Mouse (Mus musculus) heart, adult 2 months (tissue): ENCODE measurements around the gene A630001G21Rik. TPM values are rescaled to one million over a fixed set of nuclear protein-coding genes. Genes with fewer than 3 reads are reported as not detected.
A peak's percentile ranks its signal among the peaks of the same experiment; 100 is the strongest.

Experiments
- DNase-seq, 2 experiments: peaks; one replicate each; pipeline ENCODE4 v3.0.0; 2021
- H3K27ac ChIP-seq: fragments of 200-600 bp; 2 replicates; pipeline ENCODE4 v1.8.1; 2022
- H3K27me3 ChIP-seq: fragments of 200-500 bp; 2 replicates; pipeline ENCODE4 v1.6.1; 2012; ENCODE audit warnings: mild to moderate bottlenecking, low read length, inconsistent platforms, mixed read lengths; ENCODE audit not compliant: control insufficient read depth, insufficient read depth
- H3K36me3 ChIP-seq: fragments of 200-500 bp; 2 replicates; pipeline ENCODE4 v1.6.1; 2012; ENCODE audit warnings: low read length, inconsistent platforms; ENCODE audit not compliant: control insufficient read depth, insufficient read depth
- H3K4me1 ChIP-seq: fragments of 200-500 bp; 2 replicates; pipeline ENCODE4 v1.6.1; 2011; ENCODE audit warnings: low read length; ENCODE audit not compliant: control insufficient read depth, insufficient read depth
- H3K4me3 ChIP-seq: fragments of 200-600 bp; 2 replicates; pipeline ENCODE4 v1.8.1; 2022
- H3K79me2 ChIP-seq: fragments of 200-500 bp; replicated peaks from 2 replicates; pipeline ENCODE4 v1.6.1; 2012; ENCODE audit warnings: mild to moderate bottlenecking, inconsistent platforms, low read length, moderate library complexity, mixed read lengths; ENCODE audit not compliant: control insufficient read depth, insufficient read depth
- H3K9ac ChIP-seq: fragments of 200-500 bp; 2 replicates; pipeline ENCODE4 v1.6.1; 2012; ENCODE audit warnings: low read depth, mild to moderate bottlenecking, control low read depth, inconsistent platforms, low read length, mixed read lengths
- CTCF ChIP-seq: fragments of 200-600 bp; IDR thresholded peaks from 2 replicates; pipeline ENCODE4 v1.8.1; 2022; ENCODE audit warnings: antibody characterized with exemption, mild to moderate bottlenecking, moderate library complexity
- EP300 ChIP-seq: fragments of 200-500 bp; IDR thresholded peaks from 2 replicates; pipeline ENCODE4 v1.6.1; 2011; ENCODE audit warnings: low read depth, low read length, control low read depth; ENCODE audit not compliant: insufficient read depth
- POLR2A ChIP-seq: fragments of 200-500 bp; IDR thresholded peaks from 2 replicates; pipeline ENCODE4 v1.6.1; 2011; ENCODE audit warnings: mild to moderate bottlenecking, low read depth, low read length, control low read depth; ENCODE audit not compliant: insufficient read depth
- WGBS: fragments of 180-500 bp; shearing (Covaris S2); methylation state at CpG from one replicate; pipeline ENCODE4 v1.1.7; 2018; 5-methylcytosine and 5-hydroxymethylcytosine counted together
- intact Hi-C: fragments of 180-260 bp; cut with DNase I; formaldehyde crosslinking; loops from one replicate; pipeline ENCODE4 v1.15.1; 2025
- polyA plus RNA-seq: library from polyadenylated mRNA; depleted of rRNA; stranded (reverse); fragments of >200 nt; gene quantifications from 2 replicates; pipeline ENCODE4 v1.2.3, GENCODE M21; 2012
- total RNA-seq, 2 experiments: library from RNA; stranded (reverse); gene quantifications; 2 replicates each; pipeline ENCODE4 v1.2.3; 2021

The A630001G21Rik gene
- total and polyA plus RNA-seq, 3 experiments: 0.20 to 1.3 (median 0.37) TPM

DNA sequence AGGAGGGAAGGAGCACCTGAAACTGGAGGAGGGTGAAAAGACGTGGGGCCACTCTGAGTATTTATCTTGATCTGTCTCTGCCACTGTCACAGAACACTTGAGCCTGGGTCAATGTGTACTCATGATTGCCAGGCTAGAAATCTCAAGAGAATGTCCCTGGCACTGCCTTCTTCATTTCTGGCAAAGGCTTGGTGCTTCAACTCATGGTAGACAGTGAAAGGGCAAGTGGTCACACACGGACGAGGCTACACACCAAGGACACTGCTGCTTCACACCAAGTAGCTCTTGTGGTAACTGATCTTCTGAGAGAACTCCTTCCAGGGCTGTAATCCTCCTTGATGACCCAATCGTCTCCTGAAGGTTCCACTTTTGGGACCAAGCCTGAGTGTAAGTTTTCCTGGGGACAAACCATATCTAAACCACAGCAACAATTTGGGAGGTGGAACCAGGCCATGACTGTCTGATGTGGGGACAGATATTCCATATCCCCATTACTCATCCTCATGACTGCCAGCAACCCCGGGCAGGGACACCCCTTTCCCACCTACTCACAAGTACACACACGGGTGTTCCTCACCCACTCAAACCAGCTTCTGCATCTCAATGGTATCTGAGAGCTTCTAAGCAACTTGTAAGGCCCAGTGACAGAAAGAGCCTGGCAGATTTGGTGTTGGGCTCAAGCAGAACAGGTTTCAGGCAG is 20.8 kb downstream of the A630001G21Rik start:
- Histone ChIP-seq H3K9ac (no peak overlapping the region), H3K36me3 (no peaks in the 10 kb centered on the region), H3K27ac (peak overlapping the region; percentile 70), H3K27me3 (no peaks in the 10 kb centered on the region), H3K4me3 (no peak overlapping the region), H3K4me1 (no peaks in the 10 kb centered on the region), H3K79me2 (no peaks in the 10 kb centered on the region)
- intact Hi-C loops: no loop called here
- no peak for DNase-seq
- TF ChIP-seq CTCF: no peak
- no peak for TF ChIP-seq EP300
- TF ChIP-seq POLR2A: no peak
- WGBS: 59% methylated on average over 6 of the region's 6 CpGs

DNA sequence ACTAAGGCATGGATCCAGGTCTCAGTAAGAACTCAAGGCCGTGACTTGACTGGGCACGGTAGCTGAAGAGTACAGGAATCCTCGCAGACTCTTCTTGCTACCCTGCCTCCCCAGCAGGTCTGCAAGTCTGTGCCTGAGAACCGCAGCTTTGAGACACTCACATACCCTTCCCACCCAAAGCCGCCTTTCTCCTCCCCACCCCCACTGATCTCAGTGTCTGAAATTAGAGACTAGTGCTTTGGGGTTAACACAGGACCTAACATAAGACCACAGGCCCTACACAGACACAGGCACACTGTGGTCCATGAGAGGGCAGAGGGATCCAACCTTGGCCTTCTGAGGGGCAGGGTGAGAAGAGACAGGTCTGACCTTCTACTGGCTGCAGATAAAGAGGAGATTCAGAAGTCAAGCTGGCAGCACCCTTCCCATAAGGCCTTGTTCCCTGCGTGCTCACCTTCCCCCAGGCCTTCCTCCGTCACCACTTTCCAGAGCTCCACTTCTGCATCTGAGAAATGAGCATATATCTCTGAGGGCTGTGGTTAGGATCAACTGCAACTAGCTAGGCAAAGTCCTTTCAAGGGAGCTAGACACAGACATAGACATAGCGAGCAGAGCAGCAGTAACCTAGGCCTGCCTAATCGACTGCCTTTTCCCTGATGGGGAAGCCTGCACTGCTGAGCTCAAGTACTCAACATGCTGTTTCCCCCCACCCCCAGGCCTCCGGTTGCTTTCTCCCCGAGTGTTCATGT is 26.3 kb downstream of the A630001G21Rik start:
- no peak for TF ChIP-seq CTCF
- no peak for TF ChIP-seq POLR2A
- Histone ChIP-seq H3K36me3 (no peaks in the 10 kb centered on the region), H3K4me1 (peaks cover 5% of the 10 kb centered on the region), H3K79me2 (no peaks in the 10 kb centered on the region), H3K27me3 (no peaks in the 10 kb centered on the region), H3K4me3 (no peak overlapping the region), H3K27ac (no peak overlapping the region), H3K9ac (no peak overlapping the region)
- DNase-seq: no peak
- WGBS: 70% methylated on average over 11 of the region's 11 CpGs
- intact Hi-C loops: no loop called here

DNA sequence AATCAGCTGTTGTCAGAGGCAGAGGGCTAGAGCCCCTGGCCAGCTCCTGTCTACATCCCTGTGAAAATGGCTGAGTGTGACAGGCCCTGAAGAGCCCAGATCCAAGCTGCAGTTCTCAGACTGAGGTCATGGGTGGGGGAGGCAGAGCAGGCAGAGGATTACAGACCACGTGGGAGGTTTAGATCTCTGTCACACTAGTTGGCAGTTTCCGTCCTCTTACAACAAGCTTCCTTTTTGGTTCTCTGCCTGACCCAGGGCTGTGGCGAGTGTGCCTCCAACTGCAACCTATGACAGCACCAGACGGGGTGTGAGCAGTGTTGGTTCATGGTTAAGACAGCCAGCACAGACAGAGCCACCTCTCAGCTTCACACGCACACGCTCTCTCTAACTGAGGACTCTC is 26.9 kb downstream of the A630001G21Rik start:
- Histone ChIP-seq H3K4me1 (peaks cover 5% of the 10 kb centered on the region), H3K9ac (no peak overlapping the region), H3K36me3 (no peaks in the 10 kb centered on the region), H3K27me3 (no peaks in the 10 kb centered on the region), H3K79me2 (no peaks in the 10 kb centered on the region), H3K4me3 (no peak overlapping the region), H3K27ac (no peak overlapping the region)
- intact Hi-C loops: no loop called here
- WGBS: 18% methylated on average over 6 of the region's 6 CpGs
- TF ChIP-seq EP300 (0 out of 2 replicates have a peak, but pooled peaks have one; percentile 51), POLR2A (peak; percentile 42; the same call in 1 of the 2 replicates), CTCF (no peak)
- DNase-seq: peak in 1 of 2 experiments; percentile 63

DNA sequence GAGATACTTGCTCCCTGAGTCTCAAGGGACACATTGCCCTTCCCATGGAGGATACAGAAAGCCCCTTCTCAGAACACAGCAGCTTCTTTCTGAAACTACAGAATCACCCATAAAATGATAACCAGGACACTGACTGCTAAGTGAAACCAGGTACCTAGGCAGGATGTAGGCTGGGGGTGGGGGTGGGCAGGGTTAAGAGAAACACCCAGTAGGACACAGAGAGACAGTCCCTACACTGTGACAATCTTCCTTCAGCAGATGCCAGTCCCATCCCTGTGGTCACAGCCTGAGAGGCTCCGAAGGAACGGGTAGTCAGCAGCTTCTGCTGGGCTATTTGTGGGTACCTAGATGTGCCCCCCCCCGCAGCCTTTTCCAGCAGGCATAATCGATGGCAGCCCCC is 27.8 kb downstream of the A630001G21Rik start:
- DNase-seq: no peak
- Histone ChIP-seq H3K9ac (no peak overlapping the region), H3K36me3 (no peaks in the 10 kb centered on the region), H3K4me1 (peaks cover 5% of the 10 kb centered on the region), H3K27me3 (no peaks in the 10 kb centered on the region), H3K79me2 (no peaks in the 10 kb centered on the region), H3K27ac (no peak overlapping the region), H3K4me3 (no peak overlapping the region)
- WGBS: 76% methylated on average over 4 of the region's 4 CpGs
- intact Hi-C loops: no loop called here
- TF ChIP-seq EP300 (no peak), POLR2A (no peak), CTCF (no peak)

DNA sequence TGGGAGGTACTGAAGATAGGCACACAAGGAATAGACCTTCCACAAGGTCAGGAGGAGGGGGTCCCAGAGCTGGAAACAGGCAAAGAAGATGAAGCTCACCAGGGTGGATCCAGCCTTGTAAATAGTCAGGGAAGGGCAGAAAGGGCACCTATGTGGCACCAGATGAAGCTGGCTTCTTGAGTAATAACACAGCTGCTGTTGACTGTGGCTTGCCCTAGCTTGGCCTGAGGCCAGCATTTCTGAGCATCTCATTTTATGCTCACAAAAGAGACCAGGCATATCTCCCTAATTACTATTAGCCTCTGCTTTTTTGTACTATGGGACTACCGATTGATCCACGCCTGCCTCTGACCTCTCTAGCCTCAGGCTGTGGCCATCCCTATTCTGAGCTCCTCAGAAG is 28.6 kb downstream of the A630001G21Rik start:
- H3K27me3 ChIP-seq: no peaks in the 10 kb centered on the region
- intact Hi-C loops: no loop called here
- no peaks in the 10 kb centered on the region for H3K36me3 ChIP-seq
- no peak overlapping the region for H3K27ac ChIP-seq
- TF ChIP-seq EP300: no peak
- TF ChIP-seq POLR2A: no peak
- H3K79me2 ChIP-seq: no peaks in the 10 kb centered on the region
- H3K4me3 ChIP-seq: no peak overlapping the region
- DNase-seq: no peak
- 89% methylated on average over 2 of the region's 2 CpGs for WGBS
- peaks cover 5% of the 10 kb centered on the region for H3K4me1 ChIP-seq
- H3K9ac ChIP-seq: no peak overlapping the region

DNA sequence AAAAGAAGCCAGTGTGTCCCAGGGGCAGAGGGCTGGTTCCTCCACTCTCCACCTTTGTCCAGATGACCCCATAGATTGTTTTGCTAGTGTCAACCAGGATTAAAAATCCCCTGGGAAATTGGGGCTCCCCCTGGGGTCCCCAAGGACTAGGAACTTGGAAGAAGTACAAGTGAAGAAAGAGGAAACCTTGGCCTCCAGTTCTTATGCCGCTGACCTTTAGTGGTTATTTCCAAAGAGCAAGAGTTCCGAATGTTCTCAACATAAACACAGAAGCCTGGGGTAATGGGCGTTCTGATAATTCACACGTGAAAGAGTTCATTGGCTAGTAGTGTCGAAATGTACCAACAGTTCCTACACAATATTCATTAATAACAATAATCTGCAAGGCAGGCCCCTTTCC is 31.9 kb downstream of the A630001G21Rik start:
- intact Hi-C loops: no loop called here
- Histone ChIP-seq H3K4me1 (peaks cover 2% of the 10 kb centered on the region), H3K4me3 (no peak overlapping the region), H3K79me2 (no peaks in the 10 kb centered on the region), H3K36me3 (no peaks in the 10 kb centered on the region), H3K27me3 (no peaks in the 10 kb centered on the region), H3K9ac (no peak overlapping the region), H3K27ac (no peak overlapping the region)
- DNase-seq: no peak
- WGBS: 81% methylated on average over 5 of the region's 5 CpGs
- TF ChIP-seq POLR2A (no peak), CTCF (no peak), EP300 (no peak)
